Mouse (Mus musculus) heart, postnatal 0 days (tissue): Measurements from ENCODE around the gene Slc25a20. TPM values are rescaled to one million over a fixed set of nuclear protein-coding genes. Genes with fewer than 3 reads are reported as not detected.

ENCODE experiments used
- ATAC-seq: fragments of 200-750 bp; cut with Nextera tagmentation; 2 replicates; pipeline ENCODE4 v1.8.0; 2017; ENCODE audit warnings: low read depth, moderate number of reproducible peaks, moderate library complexity; ENCODE audit not compliant: insufficient read depth
- DNase-seq: peaks from one replicate; pipeline ENCODE4 v3.0.0-alpha.2; 2016; ENCODE audit warnings: low spot score
- H3K27ac ChIP-seq: fragments of 300-500 bp; sonication (generic); 2 replicates; pipeline ENCODE4 v1.5.1; 2014; ENCODE audit warnings: low read depth, mild to moderate bottlenecking
- H3K27me3 ChIP-seq: fragments of 300-500 bp; sonication (generic); 2 replicates; pipeline ENCODE4 v1.6.1; 2014; ENCODE audit warnings: low read length, mixed read lengths; ENCODE audit not compliant: control insufficient read depth, insufficient read depth
- H3K36me3 ChIP-seq: fragments of 300-500 bp; sonication (generic); replicated peaks from 2 replicates; pipeline ENCODE4 v1.6.1; 2014; ENCODE audit warnings: low read length, mixed read lengths; ENCODE audit not compliant: control insufficient read depth, insufficient read depth
- H3K4me1 ChIP-seq: fragments of 300-500 bp; sonication (generic); 2 replicates; pipeline ENCODE4 v1.6.1; 2014; ENCODE audit warnings: antibody characterized with exemption; ENCODE audit not compliant: control insufficient read depth, insufficient read depth
- H3K4me2 ChIP-seq: fragments of 300-500 bp; sonication (generic); 2 replicates; pipeline ENCODE4 v1.6.1; 2014; ENCODE audit warnings: low read depth, mild to moderate bottlenecking, low read length, moderate library complexity
- H3K4me3 ChIP-seq: fragments of 300-500 bp; sonication (generic); 2 replicates; pipeline ENCODE4 v1.5.1; 2014; ENCODE audit warnings: low read depth, low read length
- H3K9ac ChIP-seq: fragments of 300-500 bp; sonication (generic); replicated peaks from 2 replicates; pipeline ENCODE4 v1.6.1; 2014; ENCODE audit warnings: low read depth, low read length, mixed read lengths
- H3K9me3 ChIP-seq: fragments of 300-500 bp; sonication (generic); replicated peaks from 2 replicates; pipeline ENCODE4 v1.6.1; 2016; ENCODE audit warnings: low read length; ENCODE audit not compliant: control insufficient read depth
- CTCF ChIP-seq: IDR thresholded peaks from 2 replicates; pipeline ENCODE4 v1.5.1; 2016; ENCODE audit warnings: antibody characterized with exemption, control low read depth, low read depth
- EP300 ChIP-seq: IDR thresholded peaks from 2 replicates; pipeline ENCODE4 v1.6.1; 2016; ENCODE audit warnings: antibody characterized with exemption, low read depth
- WGBS: fragments of 180-500 bp; shearing (Covaris S2); extraction: QIAGEN DNeasy Blood & Tissue Kit; methylation state at CpG from one replicate; pipeline ENCODE4 v1.1.7; 2014; 5-methylcytosine and 5-hydroxymethylcytosine counted together
- polyA plus RNA-seq: library from polyadenylated mRNA; unstranded; fragments of >200 nt; fragmentation: Nextera tagmentation; extraction: Ambion mirVana; gene quantifications from 2 replicates; pipeline ENCODE4 v1.2.1, GENCODE M21; 2015
- total RNA-seq: library from RNA; depleted of rRNA; stranded (reverse); fragments of >200 nt; gene quantifications from 2 replicates; pipeline ENCODE4 v1.2.3, GENCODE M21; 2014; ENCODE audit warnings: low replicate concordance

Gene Slc25a20
- total and polyA plus RNA-seq, 2 experiments from 2014 or later = 137 to 240 TPM

DNA sequence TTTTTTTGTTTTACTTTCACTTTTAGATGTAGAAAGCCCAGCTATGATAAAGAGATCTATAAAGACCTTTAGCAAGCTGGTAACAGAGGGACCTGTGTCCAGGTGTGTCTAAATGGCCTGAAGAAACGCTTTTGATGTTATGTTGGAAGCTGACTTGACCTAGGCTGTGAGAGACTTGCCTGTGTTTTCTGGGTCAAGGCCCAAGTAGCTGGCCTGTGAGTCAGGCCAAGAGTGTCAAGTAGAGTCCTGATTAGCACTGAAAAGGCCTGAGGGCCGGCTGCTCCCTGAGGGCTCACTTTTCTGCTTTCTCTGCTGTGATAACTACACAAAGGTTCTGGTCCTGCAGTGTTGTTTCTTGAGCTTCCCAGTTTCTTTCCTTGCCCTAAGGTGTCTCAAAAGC is 25.8 kb downstream of the Slc25a20 start:
- DNase-seq (no peak), ATAC-seq (no peak)
- no peak overlapping the region for H3K4me2 ChIP-seq
- 0 out of 2 replicates have a peak, but pooled peaks cover 12% of the 10 kb centered on the region for H3K4me1 ChIP-seq
- WGBS = 45% methylated on average over 2 of the region's 2 CpGs
- H3K9ac ChIP-seq = no peak overlapping the region
- TF ChIP-seq EP300 = no peak
- no peak for TF ChIP-seq CTCF
- H3K36me3 ChIP-seq = peaks cover 8% of the 10 kb centered on the region; the same call in 1 of the 2 replicates
- no peaks in the 10 kb centered on the region for H3K9me3 ChIP-seq
- no peak overlapping the region for H3K4me3 ChIP-seq
- H3K27ac ChIP-seq = no peak overlapping the region
- H3K27me3 ChIP-seq = no peaks in the 10 kb centered on the region

DNA sequence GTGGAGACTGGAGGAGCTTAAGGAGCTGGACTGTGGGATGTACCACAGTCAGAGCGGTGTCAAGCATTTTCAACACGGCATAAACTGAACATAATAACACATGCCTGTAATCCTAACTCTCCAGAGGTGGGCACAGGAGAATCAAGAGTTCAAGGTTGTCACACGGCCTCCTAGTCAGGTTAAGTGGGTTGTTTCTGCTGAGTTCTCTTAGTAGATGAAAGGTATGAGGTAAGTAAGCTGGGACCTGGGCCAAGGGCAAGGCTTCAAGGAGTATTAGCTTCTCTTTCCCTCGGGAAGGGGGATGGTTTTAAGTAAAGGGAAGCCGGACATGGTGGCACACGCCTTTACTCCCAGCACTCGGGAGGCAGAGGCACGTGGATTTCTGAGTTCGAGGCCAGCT is 26.6 kb downstream of the Slc25a20 start:
- Histone ChIP-seq H3K4me2 (no peak overlapping the region), H3K9ac (no peak overlapping the region), H3K27ac (no peak overlapping the region), H3K36me3 (no peaks in the 10 kb centered on the region; the same call in 1 of the 2 replicates), H3K27me3 (no peaks in the 10 kb centered on the region), H3K4me1 (peaks cover 19% of the 10 kb centered on the region; the same call in 1 of the 2 replicates), H3K9me3 (no peaks in the 10 kb centered on the region), H3K4me3 (no peak overlapping the region)
- 71% methylated on average over 9 of the region's 9 CpGs for WGBS
- no peak for TF ChIP-seq CTCF
- DNase-seq (no peak), ATAC-seq (no peak)

DNA sequence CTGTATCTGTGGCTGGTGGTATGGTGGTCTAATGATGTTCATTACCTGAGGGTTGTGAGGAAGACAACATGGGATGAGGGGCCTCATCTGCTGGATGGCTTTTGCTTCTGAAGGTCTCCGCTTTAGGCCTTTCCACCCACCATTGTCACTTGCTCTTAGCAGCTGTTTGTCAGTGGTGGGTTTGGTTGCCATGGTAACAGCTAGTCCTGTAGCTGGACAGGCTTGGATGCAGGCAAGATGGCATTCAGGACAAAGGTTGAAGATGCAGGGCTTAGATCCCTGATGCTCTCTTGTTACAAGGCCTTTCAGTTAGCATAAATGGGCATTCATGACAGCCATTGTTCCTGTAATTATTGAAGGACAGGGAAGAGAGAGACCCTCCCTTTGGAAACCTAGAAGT is 27.2 kb downstream of the Slc25a20 start, which contains the start of gene Prkar2a:
Gene Prkar2a (plus strand): TSS at position 209 of the 400 bp plus-strand sequence.
- no peak within 1 kb of the TSS for H3K4me2 ChIP-seq
- H3K27me3 ChIP-seq = no peaks in the 10 kb centered on the region
- WGBS = 84% methylated on average over 1 of the region's 1 CpGs
- no peak within 1 kb of the TSS for H3K27ac ChIP-seq
- H3K9ac ChIP-seq = no peak within 1 kb of the TSS
- TF ChIP-seq CTCF (no peak), EP300 (no peak)
- H3K9me3 ChIP-seq = no peaks in the 10 kb centered on the region
- H3K36me3 ChIP-seq = no peaks in the 10 kb centered on the region; the same call in 1 of the 2 replicates
- ATAC-seq = no peak
- H3K4me1 ChIP-seq = peaks cover 23% of the 10 kb centered on the region
- no peak within 1 kb of the TSS for H3K4me3 ChIP-seq
- DNase-seq = no peak

DNA sequence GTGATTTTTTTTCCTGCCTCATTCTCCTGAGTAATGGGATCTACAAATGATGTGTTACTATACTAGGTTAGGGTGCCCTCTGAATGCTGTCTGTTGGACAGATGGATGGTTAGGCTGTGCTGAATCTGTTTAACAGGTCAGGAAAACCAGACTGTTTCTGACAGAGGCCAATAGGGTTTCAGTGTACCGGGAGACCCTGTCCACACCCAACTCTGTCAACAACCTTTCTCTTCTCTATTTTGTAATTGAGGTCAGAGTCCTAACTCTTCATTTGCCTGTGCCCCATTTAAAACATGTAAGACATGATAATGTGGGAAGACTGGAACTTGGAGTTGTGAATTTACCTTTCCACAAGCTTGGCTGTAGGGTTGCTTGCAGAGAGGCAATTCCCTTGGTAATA is 28.1 kb downstream of the Slc25a20 start:
- DNase-seq (no peak), ATAC-seq (no peak)
- Histone ChIP-seq H3K4me3 (no peak overlapping the region), H3K27ac (no peak overlapping the region), H3K4me2 (no peak overlapping the region), H3K36me3 (no peaks in the 10 kb centered on the region), H3K27me3 (no peaks in the 10 kb centered on the region), H3K9me3 (no peaks in the 10 kb centered on the region), H3K4me1 (peaks cover 24% of the 10 kb centered on the region), H3K9ac (no peak overlapping the region)
- TF ChIP-seq CTCF (no peak), EP300 (no peak)
- 82% methylated on average over 1 of the region's 1 CpGs for WGBS

DNA sequence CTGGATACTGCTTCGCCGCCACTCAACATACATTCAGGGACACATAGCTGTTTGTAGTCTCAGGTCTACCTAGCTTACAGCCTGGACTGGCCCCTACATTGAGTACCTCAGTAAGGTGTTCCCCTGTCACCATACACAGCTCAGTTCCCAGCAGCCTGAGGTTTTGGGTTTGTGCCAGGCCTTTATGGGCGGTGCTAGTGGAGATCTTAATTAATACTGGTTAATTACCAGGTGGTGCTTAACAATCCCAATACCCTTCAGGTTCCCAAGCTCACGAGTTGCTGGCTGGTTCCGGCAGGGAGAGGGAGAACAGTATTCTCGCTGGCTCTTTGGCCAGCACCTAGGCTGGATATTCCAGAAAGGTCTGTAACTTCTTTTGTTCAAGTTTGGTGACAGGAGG is 29.0 kb downstream of the Slc25a20 start:
- no peak for TF ChIP-seq CTCF
- TF ChIP-seq EP300 = no peak
- Histone ChIP-seq H3K9me3 (no peaks in the 10 kb centered on the region), H3K4me2 (no peak overlapping the region), H3K27ac (no peak overlapping the region), H3K9ac (no peak overlapping the region), H3K36me3 (no peaks in the 10 kb centered on the region), H3K27me3 (no peaks in the 10 kb centered on the region), H3K4me1 (peaks cover 24% of the 10 kb centered on the region), H3K4me3 (no peak overlapping the region)
- DNase-seq (no peak), ATAC-seq (no peak)
- WGBS = 89% methylated on average over 6 of the region's 6 CpGs

DNA sequence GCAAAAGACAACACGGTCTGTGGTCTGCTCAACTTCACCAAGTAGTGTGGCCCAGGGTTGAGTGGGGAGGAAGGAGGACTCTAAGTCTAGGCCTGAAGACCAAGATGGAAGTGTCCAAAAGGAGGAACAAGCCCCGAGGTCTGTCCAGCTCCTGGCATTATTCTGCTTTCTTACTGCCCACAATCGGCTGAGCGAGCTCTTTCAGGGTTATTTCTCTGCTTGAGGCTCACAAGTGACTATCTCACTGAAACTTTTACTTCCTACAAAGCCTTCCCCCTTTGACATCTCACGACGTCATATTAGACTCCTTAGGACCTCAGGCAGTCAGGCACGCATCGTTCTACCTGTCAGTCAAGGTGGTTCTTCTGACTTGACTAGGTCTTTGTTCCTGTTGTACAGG is 29.5 kb downstream of the Slc25a20 start:
- H3K9me3 ChIP-seq = no peaks in the 10 kb centered on the region
- H3K27me3 ChIP-seq = no peaks in the 10 kb centered on the region
- peak overlapping the region; percentile 83 for H3K27ac ChIP-seq
- 73% methylated on average over 8 of the region's 8 CpGs for WGBS
- peak overlapping the region; percentile 95 for H3K4me2 ChIP-seq
- no peaks in the 10 kb centered on the region for H3K36me3 ChIP-seq
- no peak overlapping the region; the same call in 1 of the 2 replicates for H3K9ac ChIP-seq
- TF ChIP-seq CTCF (no peak), EP300 (no peak)
- peaks cover 24% of the 10 kb centered on the region for H3K4me1 ChIP-seq
- DNase-seq = no peak
- H3K4me3 ChIP-seq = peak overlapping the region; percentile 83
- no peak for ATAC-seq
